Mouse (Mus musculus): ENCODE measurements around the gene Zdhhc14. TPM values are rescaled to one million over a fixed set of nuclear protein-coding genes. Genes with fewer than 3 reads are reported as not detected.
A peak's percentile ranks its signal among the peaks of the same experiment; 100 is the strongest.

Gene Zdhhc14
- 1.9 and 2.9 TPM in 2 replicates for polyA plus RNA-seq (2012; rRNA removed)

DNA sequence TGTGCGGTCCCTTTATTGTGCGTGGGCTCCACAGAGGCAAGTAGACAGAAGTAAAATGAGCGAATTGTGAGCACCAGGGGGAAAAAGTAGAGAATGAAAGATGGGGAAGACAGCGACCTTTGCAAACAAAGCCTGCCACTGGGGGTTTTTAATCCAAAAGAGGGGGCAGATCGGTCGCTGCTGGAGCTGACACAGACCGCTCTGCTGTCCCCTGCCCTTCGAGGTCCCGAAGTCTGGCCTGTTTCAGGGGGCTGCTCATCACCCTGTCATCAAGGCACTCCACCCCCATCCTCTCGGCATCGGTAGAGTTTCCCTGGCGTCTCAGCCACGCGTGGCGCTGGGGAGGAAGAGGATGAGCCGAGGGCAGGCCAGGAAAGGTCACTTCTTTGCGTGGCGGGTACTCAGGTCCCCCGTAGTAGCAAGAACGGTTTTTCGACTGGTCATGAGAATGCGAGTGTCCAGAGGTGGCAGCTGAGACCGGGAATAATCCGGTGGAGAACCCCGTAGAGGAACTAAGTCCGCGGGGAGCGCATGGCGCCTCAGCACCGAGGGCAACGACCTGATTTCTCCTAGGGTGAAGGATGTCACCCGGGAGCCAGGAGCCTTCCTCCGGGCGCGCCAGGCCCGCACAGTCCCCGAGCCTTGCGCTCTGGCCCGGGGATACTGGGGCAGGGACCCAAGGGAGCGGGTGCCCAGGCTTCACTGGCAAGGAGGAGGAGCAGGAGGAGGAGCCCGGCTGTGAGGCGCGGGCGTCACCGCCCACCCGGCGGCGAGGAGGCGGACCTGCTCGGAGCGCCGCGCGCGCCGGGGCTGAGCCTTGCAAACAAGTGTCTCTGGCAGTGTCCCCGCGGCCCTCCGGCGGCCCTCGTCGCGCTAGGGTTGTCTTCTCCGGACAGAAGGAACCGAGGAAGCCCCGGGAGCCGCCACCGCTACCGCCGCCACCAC lies at the start of gene Zdhhc14:
Gene Zdhhc14, plus strand, starts transcription at position 757 of the 945 bp plus-strand sequence.
- no peaks in the 10 kb centered on the region for H3K36me3 ChIP-seq (ENCODE audit: control insufficient read depth, insufficient read depth, low read length)
- peak within 1 kb of the TSS; percentile 90 for H3K4me3 ChIP-seq (ENCODE audit: low read depth, low read length)
- peak within 1 kb of the TSS; percentile 72 for H3K27ac ChIP-seq (ENCODE audit: insufficient read depth, low read depth, low read length)
- no peaks in the 10 kb centered on the region for H3K4me1 ChIP-seq (ENCODE audit: control insufficient read depth, insufficient read depth, insufficient read length, low read length)
- H3K27me3 ChIP-seq (ENCODE audit: control insufficient read depth, insufficient read depth, low read length), result no peaks in the 10 kb centered on the region
- TF ChIP-seq POLR2A (IDR thresholded peaks at IDR 0.05; ENCODE audit: low read depth, low read length), result peak; percentile 76
- TF ChIP-seq CTCF (IDR thresholded peaks at IDR 0.05; ENCODE audit: extremely low read depth, insufficient read length, insufficient replicate concordance, low read depth, low read length), result peak; percentile 2; the same call in 1 of the 2 replicates
- under 1% methylated on average over 70 of the region's 70 CpGs for WGBS

DNA sequence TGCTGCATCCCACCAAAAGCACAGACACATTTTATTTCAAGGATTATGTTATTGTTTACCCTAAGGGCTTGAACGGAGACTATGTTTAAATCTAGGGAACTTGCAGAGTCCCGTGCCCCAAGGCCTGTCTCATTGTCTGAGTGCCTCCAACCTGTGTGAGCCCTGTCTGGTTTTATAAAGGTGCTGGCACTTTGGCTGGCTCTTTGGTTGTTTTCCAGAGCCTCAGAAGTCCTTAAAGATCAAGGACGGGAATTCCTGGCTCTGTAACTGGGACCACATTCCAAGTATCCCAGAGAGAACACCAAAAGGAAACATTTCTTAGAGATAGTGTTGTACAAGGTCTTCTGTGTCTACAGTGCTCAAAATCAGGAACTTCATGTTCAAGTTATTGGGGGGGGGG lies 49.1 kb upstream of the Zdhhc14 start:
- H3K4me3 ChIP-seq (ENCODE audit: low read depth, low read length), result no peak overlapping the region
- no peak overlapping the region for H3K27ac ChIP-seq (ENCODE audit: insufficient read depth, low read depth, low read length)
- TF ChIP-seq POLR2A (IDR thresholded peaks at IDR 0.05; ENCODE audit: low read depth, low read length), result no peak
- TF ChIP-seq CTCF (IDR thresholded peaks at IDR 0.05; ENCODE audit: extremely low read depth, insufficient read length, insufficient replicate concordance, low read depth, low read length), result no peak
- peaks cover 2% of the 10 kb centered on the region for H3K4me1 ChIP-seq (ENCODE audit: control insufficient read depth, insufficient read depth, insufficient read length, low read length)
- WGBS, result 62% methylated on average over 3 of the region's 3 CpGs
- no peaks in the 10 kb centered on the region for H3K27me3 ChIP-seq (ENCODE audit: control insufficient read depth, insufficient read depth, low read length)
- no peaks in the 10 kb centered on the region for H3K36me3 ChIP-seq (ENCODE audit: control insufficient read depth, insufficient read depth, low read length)

DNA sequence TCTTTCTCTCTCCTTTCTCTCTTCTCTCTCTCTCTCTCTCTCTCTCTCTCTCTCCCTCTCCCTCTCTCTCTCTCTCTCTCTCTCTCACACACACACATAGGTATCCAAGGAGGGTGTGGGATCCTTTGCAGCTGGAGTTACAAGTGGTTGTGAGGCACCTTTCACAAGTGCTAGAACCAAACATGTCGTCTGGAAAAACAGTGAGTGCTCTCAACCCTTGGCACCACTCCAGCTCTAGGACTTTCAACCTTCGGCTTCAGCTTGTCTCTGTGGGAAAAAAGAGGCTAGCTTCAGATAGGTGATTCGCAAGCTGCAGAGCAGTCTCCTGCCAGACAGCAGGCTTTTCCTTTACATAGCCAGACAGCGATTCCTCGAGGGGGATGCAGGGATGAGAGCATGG lies 48.6 kb upstream of the Zdhhc14 start:
- no peak overlapping the region for H3K4me3 ChIP-seq (ENCODE audit: low read depth, low read length)
- 27% methylated on average over 5 of the region's 5 CpGs for WGBS
- H3K27me3 ChIP-seq (ENCODE audit: control insufficient read depth, insufficient read depth, low read length), result no peaks in the 10 kb centered on the region
- no peak overlapping the region for H3K27ac ChIP-seq (ENCODE audit: insufficient read depth, low read depth, low read length)
- H3K4me1 ChIP-seq (ENCODE audit: control insufficient read depth, insufficient read depth, insufficient read length, low read length), result peaks cover 2% of the 10 kb centered on the region
- H3K36me3 ChIP-seq (ENCODE audit: control insufficient read depth, insufficient read depth, low read length), result no peaks in the 10 kb centered on the region
- TF ChIP-seq CTCF (IDR thresholded peaks at IDR 0.05; ENCODE audit: extremely low read depth, insufficient read length, insufficient replicate concordance, low read depth, low read length), result no peak
- no peak for TF ChIP-seq POLR2A (IDR thresholded peaks at IDR 0.05; ENCODE audit: low read depth, low read length)

DNA sequence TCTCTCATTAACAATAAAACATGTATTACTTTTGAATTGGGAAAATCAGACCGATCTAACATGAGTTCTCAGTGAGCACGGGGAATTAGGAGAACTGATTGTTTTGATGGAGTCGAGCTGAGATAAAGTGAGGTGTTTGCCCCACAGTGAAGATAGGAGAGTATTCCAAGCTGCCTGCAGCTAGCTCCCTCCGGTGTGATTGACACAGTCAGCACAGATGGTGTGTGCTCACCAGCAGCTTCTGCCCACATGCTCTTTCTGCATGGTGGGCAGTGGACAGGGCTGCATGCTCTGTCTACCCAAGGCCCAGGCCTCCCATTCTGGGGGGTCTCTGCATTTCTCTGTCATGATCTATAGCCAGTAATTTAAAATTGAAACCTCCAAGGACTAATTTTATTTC lies 38.7 kb upstream of the Zdhhc14 start:
- Histone ChIP-seq H3K4me1 (ENCODE audit: control insufficient read depth, insufficient read depth, insufficient read length, low read length) (no peaks in the 10 kb centered on the region), H3K27me3 (ENCODE audit: control insufficient read depth, insufficient read depth, low read length) (no peaks in the 10 kb centered on the region), H3K4me3 (ENCODE audit: low read depth, low read length) (no peak overlapping the region), H3K27ac (ENCODE audit: insufficient read depth, low read depth, low read length) (no peak overlapping the region), H3K36me3 (ENCODE audit: control insufficient read depth, insufficient read depth, low read length) (no peaks in the 10 kb centered on the region)
- TF ChIP-seq POLR2A (IDR thresholded peaks at IDR 0.05; ENCODE audit: low read depth, low read length), result no peak
- TF ChIP-seq CTCF (IDR thresholded peaks at IDR 0.05; ENCODE audit: extremely low read depth, insufficient read length, insufficient replicate concordance, low read depth, low read length), result no peak
- WGBS, result 66% methylated on average over 4 of the region's 4 CpGs

DNA sequence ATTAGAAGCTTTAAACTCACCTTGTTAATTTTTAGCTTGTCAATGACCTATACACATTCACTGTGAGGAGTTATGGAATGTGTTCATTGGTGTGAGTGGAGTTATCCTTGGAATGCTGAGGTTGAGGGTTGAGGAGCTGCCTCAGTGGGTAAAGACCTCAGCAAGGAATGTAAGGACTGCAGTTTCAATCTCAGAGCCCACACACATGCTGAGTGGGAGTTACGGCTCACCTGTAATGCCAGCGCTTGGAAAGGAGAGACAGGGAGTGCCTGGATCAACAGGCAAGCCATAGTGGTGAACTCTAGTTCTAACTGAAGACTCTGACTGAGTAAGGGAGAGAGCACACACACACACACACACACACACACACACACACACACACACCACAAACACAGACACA lies 28.4 kb upstream of the Zdhhc14 start:
- H3K4me1 ChIP-seq (ENCODE audit: control insufficient read depth, insufficient read depth, insufficient read length, low read length), result no peaks in the 10 kb centered on the region
- H3K4me3 ChIP-seq (ENCODE audit: low read depth, low read length), result no peak overlapping the region
- no peaks in the 10 kb centered on the region for H3K36me3 ChIP-seq (ENCODE audit: control insufficient read depth, insufficient read depth, low read length)
- WGBS, result 88% methylated on average over 2 of the region's 2 CpGs
- TF ChIP-seq POLR2A (IDR thresholded peaks at IDR 0.05; ENCODE audit: low read depth, low read length), result no peak
- no peak for TF ChIP-seq CTCF (IDR thresholded peaks at IDR 0.05; ENCODE audit: extremely low read depth, insufficient read length, insufficient replicate concordance, low read depth, low read length)
- H3K27me3 ChIP-seq (ENCODE audit: control insufficient read depth, insufficient read depth, low read length), result no peaks in the 10 kb centered on the region
- H3K27ac ChIP-seq (ENCODE audit: insufficient read depth, low read depth, low read length), result no peak overlapping the region

DNA sequence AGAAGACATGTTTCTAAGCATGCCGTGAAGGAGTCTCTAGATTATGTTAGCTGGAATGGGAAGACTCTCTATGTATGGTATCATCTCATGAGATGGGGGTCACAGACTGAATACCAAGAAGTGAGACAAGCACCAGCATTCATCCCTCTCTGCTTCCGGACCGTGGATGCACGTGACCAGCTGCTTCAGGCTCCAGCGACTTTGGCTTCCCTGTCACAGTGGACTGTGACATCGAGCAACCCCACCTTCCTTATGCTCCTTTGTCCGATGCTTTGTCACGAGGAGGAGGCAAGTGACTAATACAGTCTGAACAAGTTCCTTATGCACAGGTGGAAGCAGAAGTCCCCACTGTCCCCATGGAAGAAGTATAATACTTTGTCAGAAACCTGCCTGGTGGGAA lies 25.6 kb upstream of the Zdhhc14 start:
- H3K27ac ChIP-seq (ENCODE audit: insufficient read depth, low read depth, low read length), result no peak overlapping the region
- H3K27me3 ChIP-seq (ENCODE audit: control insufficient read depth, insufficient read depth, low read length), result no peaks in the 10 kb centered on the region
- H3K4me1 ChIP-seq (ENCODE audit: control insufficient read depth, insufficient read depth, insufficient read length, low read length), result no peaks in the 10 kb centered on the region
- no peaks in the 10 kb centered on the region for H3K36me3 ChIP-seq (ENCODE audit: control insufficient read depth, insufficient read depth, low read length)
- no peak for TF ChIP-seq POLR2A (IDR thresholded peaks at IDR 0.05; ENCODE audit: low read depth, low read length)
- no peak for TF ChIP-seq CTCF (IDR thresholded peaks at IDR 0.05; ENCODE audit: extremely low read depth, insufficient read length, insufficient replicate concordance, low read depth, low read length)
- WGBS, result 79% methylated on average over 8 of the region's 8 CpGs
- no peak overlapping the region for H3K4me3 ChIP-seq (ENCODE audit: low read depth, low read length)

DNA sequence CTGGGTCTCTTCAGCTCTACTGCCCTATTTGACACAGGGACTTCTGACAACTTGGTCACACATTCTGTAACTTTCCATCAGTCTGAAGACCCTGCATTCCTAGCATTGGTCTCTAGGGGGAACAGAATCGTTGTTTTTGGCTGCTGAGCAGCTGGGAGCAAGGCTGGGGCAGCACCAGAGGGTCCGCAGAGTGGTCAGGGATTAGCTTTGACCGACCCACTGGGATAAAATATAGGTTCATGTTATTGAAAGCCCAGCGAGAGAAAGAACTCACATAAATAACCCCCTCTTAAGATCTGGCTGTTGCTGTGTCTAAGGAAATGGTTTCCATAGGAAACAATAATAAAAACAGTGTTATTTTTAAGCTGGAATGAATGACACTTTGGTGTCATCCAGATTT lies 25.2 kb upstream of the Zdhhc14 start:
- Histone ChIP-seq H3K4me3 (ENCODE audit: low read depth, low read length) (no peak overlapping the region), H3K36me3 (ENCODE audit: control insufficient read depth, insufficient read depth, low read length) (no peaks in the 10 kb centered on the region), H3K27me3 (ENCODE audit: control insufficient read depth, insufficient read depth, low read length) (no peaks in the 10 kb centered on the region), H3K4me1 (ENCODE audit: control insufficient read depth, insufficient read depth, insufficient read length, low read length) (no peaks in the 10 kb centered on the region), H3K27ac (ENCODE audit: insufficient read depth, low read depth, low read length) (no peak overlapping the region)
- TF ChIP-seq POLR2A (IDR thresholded peaks at IDR 0.05; ENCODE audit: low read depth, low read length), result no peak
- no peak for TF ChIP-seq CTCF (IDR thresholded peaks at IDR 0.05; ENCODE audit: extremely low read depth, insufficient read length, insufficient replicate concordance, low read depth, low read length)
- WGBS, result 46% methylated on average over 4 of the region's 4 CpGs

Data from small intestine, adult 2 months (tissue).